Mouse (Mus musculus): Measurements from ENCODE around the gene Susd6.

DNA sequence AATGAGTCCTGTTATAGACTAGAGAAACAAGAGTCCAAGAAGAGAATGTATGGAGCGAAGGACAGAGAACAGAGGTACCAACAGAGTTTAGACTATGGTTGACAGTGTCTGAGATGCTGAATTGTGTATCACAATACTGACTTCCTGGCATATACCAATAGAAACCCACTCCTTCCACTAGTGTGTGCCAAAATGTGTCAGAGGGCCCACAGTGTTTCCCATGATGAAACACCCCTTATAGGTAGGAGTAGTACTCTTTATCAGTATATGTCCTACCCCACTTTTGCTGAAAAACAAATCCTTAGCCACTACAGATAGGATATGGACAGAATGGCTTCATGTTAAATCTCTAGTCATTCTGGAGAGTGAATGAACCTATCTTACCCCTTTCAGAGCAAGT lies 52.3 kb downstream of the Susd6 start:
- TF ChIP-seq CTCF (IDR thresholded peaks at IDR 0.05; ENCODE audit: borderline replicate concordance, insufficient read depth, low read depth, low read length) (no peak), POLR2A (IDR thresholded peaks at IDR 0.05; ENCODE audit: borderline replicate concordance, insufficient read depth, low read length) (no peak)

Measured in cerebellum, adult 2 months (tissue).